Mouse (Mus musculus) thymus, postnatal 25 days (tissue): ENCODE data around the gene Zdhhc6.

Experiments used
- DNase-seq: peaks from one replicate; pipeline ENCODE4 v3.0.0; 2022

Gene Zdhhc6

DNA sequence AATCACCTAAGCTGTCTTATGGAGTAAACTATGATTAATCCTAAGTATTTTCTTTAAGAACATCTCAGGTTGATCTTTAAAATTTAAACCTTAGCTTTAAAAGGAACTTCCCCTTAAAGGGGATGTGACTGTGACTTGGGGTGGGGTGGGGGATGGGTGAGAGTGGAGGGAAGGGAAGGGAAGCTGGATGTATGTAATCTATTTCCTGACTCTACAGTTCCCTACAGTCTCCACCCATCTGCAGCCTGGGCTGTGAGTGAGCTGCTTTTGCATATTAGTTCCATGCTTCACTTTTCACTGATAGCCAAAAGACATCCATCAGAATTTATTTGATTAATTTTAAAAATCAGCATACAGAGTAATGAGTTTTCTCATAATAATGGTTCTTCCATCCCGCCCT is 16.5 kb downstream of the Zdhhc6 start:
- no peak for DNase-seq

- no peak for DNase-seq
These were observed 17.9 kb downstream of the Zdhhc6 start for GRCm38 (mm10) chr19:55297961-55298360.

- no peak for DNase-seq
These were observed 18.3 kb downstream of the Zdhhc6 start for GRCm38 (mm10) chr19:55297489-55297888.

DNA sequence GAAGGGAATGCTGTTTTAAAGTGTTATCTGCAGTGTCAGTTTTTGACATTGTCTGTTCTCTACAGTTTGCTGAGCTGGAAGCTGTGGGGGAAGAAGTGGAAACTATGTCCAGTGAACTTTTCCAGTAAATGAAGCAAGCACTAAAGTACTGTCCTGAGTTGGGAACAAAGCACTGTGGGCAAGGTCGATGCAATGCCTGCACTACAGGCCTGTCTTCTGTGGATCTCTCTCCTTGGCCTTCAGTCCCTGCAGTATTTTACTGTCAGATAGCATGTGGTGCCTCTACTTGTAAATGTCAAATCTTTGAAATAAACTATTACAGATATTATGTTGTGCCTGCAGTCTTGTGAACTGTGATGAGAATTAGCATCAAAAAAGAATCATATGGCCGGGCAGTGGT is 19.5 kb downstream of the Zdhhc6 start:
- DNase-seq = no peak

GRCm38 (mm10) chr19:55295556-55295955 is 20.3 kb downstream of the Zdhhc6 start:
- DNase-seq = no peak

DNA sequence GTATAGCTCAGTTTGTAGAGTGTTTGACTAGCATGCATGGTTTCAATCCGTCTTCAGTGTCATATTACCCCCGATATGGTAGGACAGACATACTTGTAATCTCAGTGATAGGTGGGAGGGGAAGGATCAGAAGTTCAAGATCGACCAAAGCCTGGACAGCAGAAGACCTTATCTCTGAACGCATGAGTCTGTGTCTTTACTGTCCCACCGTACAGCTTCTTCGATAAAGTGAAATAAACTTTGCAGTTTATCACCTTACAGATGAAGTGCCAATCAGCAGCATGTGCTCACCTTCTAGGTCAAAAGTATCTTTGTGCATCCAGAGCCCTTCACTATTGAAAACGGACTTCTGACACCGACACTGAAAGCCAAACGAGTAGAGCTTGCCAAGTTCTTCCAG is 20.8 kb downstream of the Zdhhc6 start:
- no peak for DNase-seq

DNA sequence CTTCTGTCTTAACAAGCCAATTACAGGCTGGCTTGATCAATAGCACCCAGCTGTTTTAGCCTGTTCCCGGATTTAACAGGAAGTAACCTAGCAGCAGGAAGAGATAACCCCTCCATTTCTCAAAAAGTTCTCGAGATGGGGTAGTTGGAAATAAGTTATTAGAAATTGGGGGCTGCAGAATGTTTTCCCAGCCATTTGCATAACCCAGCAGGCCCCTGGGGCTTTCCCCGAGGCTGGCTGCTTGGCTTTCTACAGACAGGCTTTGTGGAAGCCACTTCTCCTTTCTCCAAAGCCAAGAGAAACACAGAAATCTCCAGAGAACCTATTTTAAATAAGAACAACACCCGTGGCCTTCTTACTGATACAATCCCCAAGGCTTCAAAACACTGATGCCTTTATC is 22.7 kb downstream of the Zdhhc6 start:
- no peak for DNase-seq

- DNase-seq = no peak
These were observed 23.5 kb downstream of the Zdhhc6 start for GRCm38 (mm10) chr19:55292210-55292850.

DNA sequence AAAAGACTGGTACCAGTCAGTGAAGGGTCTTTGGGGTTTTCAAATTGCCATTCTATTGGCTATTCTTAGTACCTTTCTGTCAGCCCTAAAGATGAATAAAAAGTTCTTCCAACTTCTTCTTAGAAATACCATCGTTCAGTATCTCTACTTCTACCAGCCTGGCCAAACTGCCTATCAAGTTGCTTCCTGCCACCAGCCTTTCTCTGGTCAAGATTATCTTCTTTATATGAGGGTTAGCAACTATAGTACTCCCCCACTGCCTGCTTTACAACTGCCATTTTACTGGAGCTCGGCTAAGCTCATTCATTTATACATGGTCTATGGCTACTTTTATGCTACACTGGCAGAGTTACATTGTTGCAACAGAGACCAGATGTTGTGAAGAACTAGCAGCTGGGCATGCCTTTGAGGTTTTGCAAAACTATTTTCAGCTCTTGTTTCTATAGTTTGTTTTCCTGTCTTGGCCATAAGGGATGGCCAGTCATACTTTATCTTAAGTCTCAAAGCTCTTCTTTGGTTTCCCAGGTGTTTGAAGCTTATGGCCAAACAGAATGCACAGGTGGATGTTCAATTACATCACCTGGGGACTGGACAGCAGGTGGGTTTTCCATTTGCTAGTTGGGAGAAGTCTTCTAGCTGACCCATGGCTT is 25.1 kb downstream of the Zdhhc6 start:
- DNase-seq = no peak

DNA sequence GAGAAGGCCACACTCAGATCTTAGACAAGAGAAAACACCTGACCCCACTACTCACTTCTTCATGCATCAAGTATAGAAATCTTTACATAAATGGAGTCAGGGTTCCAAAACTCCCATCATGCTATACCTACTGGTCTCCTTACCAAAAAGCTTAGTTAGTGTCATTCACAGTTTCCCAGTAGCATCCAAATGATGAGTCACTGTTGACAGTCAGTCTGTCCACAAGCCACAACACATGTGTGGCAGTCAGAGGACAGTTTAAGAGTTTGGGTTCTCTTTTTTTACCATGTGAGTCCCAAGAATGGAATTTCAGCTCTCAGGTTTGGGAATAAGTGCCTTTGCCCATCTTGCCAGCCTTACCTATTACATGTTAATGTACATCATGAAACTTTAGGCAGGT is 26.9 kb downstream of the Zdhhc6 start:
- no peak for DNase-seq

DNA sequence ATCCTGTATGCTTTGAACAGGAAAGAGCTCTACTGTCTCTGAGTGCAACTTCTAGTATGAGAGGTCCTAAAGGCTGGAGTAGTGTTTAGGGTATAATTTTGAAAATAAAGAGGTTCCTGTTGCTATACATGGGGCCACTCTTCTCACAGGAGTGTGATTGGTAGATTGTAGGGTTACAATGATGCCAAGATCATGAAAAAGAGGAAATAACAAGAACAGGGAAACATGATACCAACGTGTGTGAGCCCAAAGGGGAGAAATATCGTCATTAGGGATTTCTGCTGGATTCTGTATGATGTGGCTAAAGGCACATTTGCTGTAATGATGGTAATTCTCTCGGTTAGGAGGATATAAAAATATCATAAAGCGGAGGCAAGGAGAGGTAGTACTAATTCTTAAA is 29.8 kb downstream of the Zdhhc6 start:
- DNase-seq = no peak

DNA sequence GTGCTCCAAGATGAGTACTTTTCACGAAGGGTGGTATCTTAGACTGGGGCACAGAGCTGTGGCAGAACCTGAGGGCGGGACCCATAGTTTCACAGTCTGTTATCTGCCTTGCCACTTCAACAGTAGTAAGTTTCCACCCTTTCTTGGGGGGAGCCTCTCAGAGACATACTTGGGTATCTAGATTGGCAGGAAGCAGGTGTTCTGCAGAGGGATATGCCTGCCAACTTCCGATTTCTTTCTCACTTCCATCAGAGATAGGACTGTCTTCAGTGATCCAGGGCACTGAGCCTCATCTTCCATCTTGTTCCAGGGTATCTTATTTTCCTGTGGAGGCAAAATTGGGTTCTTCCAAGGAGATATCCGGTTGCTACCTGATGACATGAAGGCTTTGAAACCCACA is 31.7 kb downstream of the Zdhhc6 start:
- no peak for DNase-seq

DNA sequence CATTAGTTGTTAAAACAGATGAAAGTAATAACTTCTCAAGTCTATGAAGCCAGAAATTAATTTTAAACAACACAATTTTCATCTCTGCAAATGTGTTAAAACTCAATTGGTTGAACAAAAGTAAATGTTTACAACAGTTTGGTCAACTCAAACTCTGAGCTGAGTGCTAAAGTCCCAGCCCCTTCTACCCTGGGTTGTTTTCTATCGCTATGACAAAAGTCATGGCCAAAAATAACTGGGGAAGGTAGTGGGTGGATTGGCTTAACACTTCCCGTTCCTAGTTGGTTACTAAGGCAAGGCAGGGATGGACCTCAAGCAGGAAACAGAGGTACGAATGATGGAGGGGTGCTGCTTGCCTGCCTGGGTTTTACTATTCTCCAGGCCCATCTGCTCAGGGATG is 39.1 kb downstream of the Zdhhc6 start:
- DNase-seq = no peak

DNA sequence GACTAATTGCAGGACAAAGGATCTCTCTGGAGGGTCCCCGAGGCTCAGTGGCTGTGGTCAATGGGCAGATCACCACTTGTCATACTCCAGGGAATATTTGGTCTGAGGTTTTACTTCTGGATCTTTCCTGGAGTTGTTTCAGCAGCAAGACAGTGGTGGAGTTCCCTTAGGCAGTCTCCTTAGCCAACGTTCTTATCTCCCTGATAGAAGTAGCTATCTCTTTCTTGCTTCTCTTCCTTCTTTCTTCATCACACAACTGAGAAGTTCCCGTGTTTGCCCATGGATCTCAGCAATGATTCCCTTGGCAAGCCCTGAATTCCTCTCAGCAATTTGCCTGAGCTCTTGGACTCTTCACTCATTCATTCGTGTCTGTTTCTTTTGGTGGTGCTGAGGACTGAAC is 39.7 kb downstream of the Zdhhc6 start:
- no peak for DNase-seq

DNA sequence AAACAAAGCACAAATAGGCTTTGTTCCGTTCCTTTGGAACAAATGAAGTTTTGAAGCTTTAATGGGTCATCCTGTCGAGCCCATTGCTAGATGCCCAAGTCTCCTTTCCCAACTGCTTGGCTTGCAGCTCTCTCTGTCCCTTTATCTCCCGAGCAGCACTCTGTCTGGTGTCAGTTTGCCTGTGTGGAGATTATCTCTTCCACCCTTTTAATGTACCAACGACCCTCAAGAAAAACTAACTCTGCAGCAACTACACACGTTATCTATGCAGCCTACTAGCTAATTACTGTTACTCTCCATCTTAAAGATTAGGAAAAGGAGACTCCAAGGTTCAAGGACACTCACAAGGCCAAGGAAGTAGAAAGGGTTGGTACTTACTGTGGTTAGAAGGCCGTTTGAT is 42.5 kb downstream of the Zdhhc6 start:
- no peak for DNase-seq

- DNase-seq = no peak
These were observed 44.4 kb downstream of the Zdhhc6 start for GRCm38 (mm10) chr19:55271448-55271847.

- no peak for DNase-seq
These were observed 46.8 kb downstream of the Zdhhc6 start for GRCm38 (mm10) chr19:55269051-55269450.

DNA sequence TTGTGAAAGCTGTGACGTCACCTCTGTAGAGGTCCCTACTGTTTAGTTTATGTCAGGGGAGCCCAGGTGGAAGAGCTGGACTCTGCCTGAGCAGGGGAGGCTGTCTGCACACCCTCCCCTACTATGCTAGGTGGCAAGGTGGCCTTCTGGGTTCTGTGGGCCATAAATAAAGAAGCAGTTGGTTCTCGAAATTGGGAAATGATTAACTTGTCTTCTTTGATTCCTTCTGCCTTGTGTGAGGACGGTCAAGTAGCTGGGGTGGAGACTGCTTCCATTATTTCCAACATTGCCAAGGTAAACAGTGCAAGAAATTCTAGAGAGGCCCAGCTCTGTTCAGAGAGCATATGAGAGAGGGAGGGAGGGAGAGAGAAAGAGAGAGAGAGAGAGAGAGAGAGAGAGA is 47.7 kb downstream of the Zdhhc6 start:
- no peak for DNase-seq

GRCm38 (mm10) chr19:55266786-55267185 is 49.0 kb downstream of the Zdhhc6 start:
- DNase-seq = no peak

- DNase-seq = no peak
These were observed 50.6 kb downstream of the Zdhhc6 start for GRCm38 (mm10) chr19:55265269-55265668.

DNA sequence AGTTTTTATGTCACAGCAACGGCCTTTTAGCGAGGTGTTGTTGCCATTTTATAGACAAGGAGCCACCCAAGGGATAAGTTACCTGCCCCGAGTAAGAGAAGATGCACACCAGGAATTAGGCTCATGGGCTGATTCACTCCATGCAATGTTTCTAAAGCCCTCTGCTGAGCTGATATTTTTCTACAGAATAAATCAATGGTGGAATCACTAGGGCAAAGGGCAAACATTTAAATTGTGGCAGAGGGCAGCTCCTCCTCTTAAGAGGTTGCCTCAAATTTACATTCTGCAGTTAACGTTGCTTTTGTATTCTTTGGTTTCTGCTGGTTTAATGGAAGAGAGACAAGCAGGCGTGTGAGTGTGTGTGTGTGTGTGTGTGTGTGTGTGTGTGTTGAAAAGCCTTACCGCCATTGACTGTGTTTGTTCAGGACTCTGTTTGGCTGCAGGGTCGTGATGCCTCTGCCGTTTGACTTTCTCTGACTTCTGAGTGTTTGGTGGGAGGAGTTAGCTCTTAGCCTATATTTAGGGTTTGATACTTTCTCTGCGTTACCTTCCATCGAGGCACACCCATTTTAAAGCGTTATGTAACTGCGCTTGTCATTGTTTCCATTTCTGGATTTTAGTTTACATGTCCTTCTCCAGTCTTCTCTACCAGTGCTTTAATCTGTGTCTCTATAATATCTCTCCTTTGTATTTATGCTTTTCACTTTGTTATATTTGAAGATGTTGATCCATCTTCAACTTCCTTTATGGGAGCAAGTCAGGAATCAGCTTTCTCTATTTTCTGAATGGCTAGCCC is 55.2 kb downstream of the Zdhhc6 start:
- DNase-seq = no peak

GRCm38 (mm10) chr19:55258514-55258913 is 57.3 kb downstream of the Zdhhc6 start:
- no peak for DNase-seq

- no peak for DNase-seq
These were observed 58.0 kb downstream of the Zdhhc6 start for GRCm38 (mm10) chr19:55257656-55258375.

DNA sequence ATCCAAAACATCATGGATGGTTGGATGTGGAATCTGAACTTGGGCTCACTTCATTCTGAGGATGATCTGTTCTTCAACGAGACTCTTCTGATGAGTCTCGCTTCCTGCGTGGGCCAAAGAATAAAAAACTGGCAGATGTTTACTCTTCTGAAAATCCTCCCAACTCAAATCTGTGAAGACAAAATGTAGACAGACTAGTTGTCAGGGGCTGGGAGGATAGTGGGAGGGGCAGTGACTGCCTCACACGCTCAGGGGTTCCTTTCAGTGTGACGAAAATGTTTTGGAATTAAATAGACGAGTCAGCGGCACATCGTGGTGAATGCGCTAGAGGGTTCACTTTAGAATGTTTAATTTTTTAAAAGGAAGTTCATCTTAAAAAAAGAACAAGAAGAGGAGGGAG is 59.7 kb downstream of the Zdhhc6 start:
- DNase-seq = no peak
